Mouse (Mus musculus): ENCODE measurements around the gene Asb13. TPM values are rescaled to one million over a fixed set of nuclear protein-coding genes. Genes with fewer than 3 reads are reported as not detected.

The Asb13 gene
- polyA plus RNA-seq, 1 experiment: 39.4 TPM

- no peaks in the 10 kb centered on the region for H3K4me1 ChIP-seq (ENCODE audit: control insufficient read depth, insufficient read depth, low read length)
- no peak overlapping the region for H3K27ac ChIP-seq (ENCODE audit: insufficient read depth, low read length)
Measured at GRCm38 (mm10) chr13:3673622-3674021, 39.8 kb downstream of the Asb13 start.

GRCm38 (mm10) chr13:3675855-3676254 is 42.0 kb downstream of the Asb13 start:
- no peak overlapping the region for H3K27ac ChIP-seq (ENCODE audit: insufficient read depth, low read length)
- H3K4me1 ChIP-seq (ENCODE audit: control insufficient read depth, insufficient read depth, low read length): no peaks in the 10 kb centered on the region
- H3K4me3 ChIP-seq (ENCODE audit: insufficient read depth, low read length): no peak overlapping the region
- TF ChIP-seq CTCF (IDR thresholded peaks at IDR 0.05; ENCODE audit: extremely low read depth, insufficient read depth, low read length): no peak
- TF ChIP-seq POLR2A (IDR thresholded peaks at IDR 0.05; ENCODE audit: extremely low read depth, insufficient read depth, low read length): no peak

More at GRCm38 (mm10) chr13:3673622-3674021, 39.8 kb downstream of the Asb13 start:
- H3K4me3 ChIP-seq (ENCODE audit: insufficient read depth, low read length): no peak overlapping the region
- no peak for TF ChIP-seq POLR2A (IDR thresholded peaks at IDR 0.05; ENCODE audit: extremely low read depth, insufficient read depth, low read length)
- TF ChIP-seq CTCF (IDR thresholded peaks at IDR 0.05; ENCODE audit: extremely low read depth, insufficient read depth, low read length): no peak

- H3K27ac ChIP-seq (ENCODE audit: insufficient read depth, low read length): no peak overlapping the region
- TF ChIP-seq CTCF (IDR thresholded peaks at IDR 0.05; ENCODE audit: extremely low read depth, insufficient read depth, low read length) (no peak), POLR2A (IDR thresholded peaks at IDR 0.05; ENCODE audit: extremely low read depth, insufficient read depth, low read length) (no peak)
Measured at GRCm38 (mm10) chr13:3679098-3679497, 45.3 kb downstream of the Asb13 start.

GRCm38 (mm10) chr13:3686306-3686705 is 52.5 kb downstream of the Asb13 start:
- Histone ChIP-seq H3K27ac (ENCODE audit: insufficient read depth, low read length) (no peak overlapping the region), H3K4me1 (ENCODE audit: control insufficient read depth, insufficient read depth, low read length) (no peaks in the 10 kb centered on the region; the same call in 1 of the 2 replicates), H3K4me3 (ENCODE audit: insufficient read depth, low read length) (no peak overlapping the region)
- TF ChIP-seq CTCF (IDR thresholded peaks at IDR 0.05; ENCODE audit: extremely low read depth, insufficient read depth, low read length) (no peak), POLR2A (IDR thresholded peaks at IDR 0.05; ENCODE audit: extremely low read depth, insufficient read depth, low read length) (no peak)

More at GRCm38 (mm10) chr13:3679098-3679497, 45.3 kb downstream of the Asb13 start:
- H3K4me3 ChIP-seq (ENCODE audit: insufficient read depth, low read length): no peak overlapping the region
- H3K4me1 ChIP-seq (ENCODE audit: control insufficient read depth, insufficient read depth, low read length): no peaks in the 10 kb centered on the region

- no peak overlapping the region for H3K4me3 ChIP-seq (ENCODE audit: insufficient read depth, low read length)
- H3K4me1 ChIP-seq (ENCODE audit: control insufficient read depth, insufficient read depth, low read length): no peaks in the 10 kb centered on the region
- TF ChIP-seq POLR2A (IDR thresholded peaks at IDR 0.05; ENCODE audit: extremely low read depth, insufficient read depth, low read length) (no peak), CTCF (IDR thresholded peaks at IDR 0.05; ENCODE audit: extremely low read depth, insufficient read depth, low read length) (no peak)
- H3K27ac ChIP-seq (ENCODE audit: insufficient read depth, low read length): no peak overlapping the region
Measured at GRCm38 (mm10) chr13:3694599-3695343, 60.9 kb downstream of the Asb13 start.

GRCm38 (mm10) chr13:3696977-3697735 is 63.3 kb downstream of the Asb13 start:
- no peaks in the 10 kb centered on the region for H3K4me1 ChIP-seq (ENCODE audit: control insufficient read depth, insufficient read depth, low read length)
- no peak overlapping the region for H3K4me3 ChIP-seq (ENCODE audit: insufficient read depth, low read length)
- TF ChIP-seq CTCF (IDR thresholded peaks at IDR 0.05; ENCODE audit: extremely low read depth, insufficient read depth, low read length) (no peak), POLR2A (IDR thresholded peaks at IDR 0.05; ENCODE audit: extremely low read depth, insufficient read depth, low read length) (no peak)
- H3K27ac ChIP-seq (ENCODE audit: insufficient read depth, low read length): no peak overlapping the region

GRCm38 (mm10) chr13:3700752-3701151 is 66.9 kb downstream of the Asb13 start:
- TF ChIP-seq CTCF (IDR thresholded peaks at IDR 0.05; ENCODE audit: extremely low read depth, insufficient read depth, low read length) (no peak), POLR2A (IDR thresholded peaks at IDR 0.05; ENCODE audit: extremely low read depth, insufficient read depth, low read length) (no peak)
- H3K27ac ChIP-seq (ENCODE audit: insufficient read depth, low read length): no peak overlapping the region
- H3K4me3 ChIP-seq (ENCODE audit: insufficient read depth, low read length): no peak overlapping the region
- no peaks in the 10 kb centered on the region for H3K4me1 ChIP-seq (ENCODE audit: control insufficient read depth, insufficient read depth, low read length)

Other genes with a start within 250 kb of the Asb13 start
- 201 and 211 TPM in 2 replicates for gene Gdi2, start 96.0 kb upstream of the Asb13 start, polyA plus RNA-seq (2012; rRNA removed)
- gene Fam208b, start 22.9 kb upstream of the Asb13 start, polyA plus RNA-seq (2012; rRNA removed): 14.0 and 14.7 TPM in 2 replicates
- gene Calml3, start 170.3 kb downstream of the Asb13 start, polyA plus RNA-seq (2012; rRNA removed): not detected in 2 replicates
- not detected in 2 replicates for gene Calm4, start 203.7 kb downstream of the Asb13 start, polyA plus RNA-seq (2012; rRNA removed)
- not detected in 2 replicates for gene Calm5, start 220.1 kb downstream of the Asb13 start, polyA plus RNA-seq (2012; rRNA removed)